Mouse (Mus musculus) bone marrow, adult 2 months (tissue): ENCODE data around the gene Sntb2. TPM values are rescaled to one million over a fixed set of nuclear protein-coding genes. Genes with fewer than 3 reads are reported as not detected.

Experiments
- H3K27ac ChIP-seq: fragments of 200-500 bp; 2 replicates; pipeline ENCODE4 v1.5.1; 2012; ENCODE audit warnings: low read depth, mild to moderate bottlenecking, control low read depth, inconsistent platforms, low read length; ENCODE audit not compliant: control insufficient read depth, poor library complexity, insufficient read depth
- H3K4me1 ChIP-seq: fragments of 200-500 bp; 2 replicates; pipeline ENCODE4 v1.6.1; 2011; ENCODE audit warnings: low read length; ENCODE audit not compliant: control insufficient read depth, insufficient read depth
- H3K4me3 ChIP-seq: fragments of 200-500 bp; replicated peaks from 2 replicates; pipeline ENCODE3; 2011; ENCODE audit warnings: mild to moderate bottlenecking, low read depth, low read length, control low read depth; ENCODE audit not compliant: control insufficient read depth
- CTCF ChIP-seq: fragments of 200-500 bp; IDR thresholded peaks from 2 replicates; pipeline ENCODE4 v1.5.1; 2011; ENCODE audit warnings: low read length, control low read depth; ENCODE audit not compliant: control insufficient read depth, insufficient read depth
- POLR2A ChIP-seq: fragments of 200-500 bp; IDR thresholded peaks from 2 replicates; pipeline ENCODE4 v1.6.1; 2011; ENCODE audit warnings: low read depth, mild to moderate bottlenecking, control low read depth, low read length, borderline replicate concordance; ENCODE audit not compliant: control insufficient read depth
- WGBS: fragments of 180-500 bp; shearing (Covaris S2); methylation state at CpG from one replicate; pipeline ENCODE4 v1.1.7; 2018; 5-methylcytosine and 5-hydroxymethylcytosine counted together
- polyA plus RNA-seq: library from polyadenylated mRNA; stranded (reverse); fragments of >200 nt; gene quantifications from 2 replicates; pipeline ENCODE4 v1.2.4, GENCODE M21; 2011; ENCODE audit warnings: low replicate concordance; ENCODE audit not compliant: missing spikeins, insufficient read depth, insufficient read length

Gene Sntb2
- polyA plus RNA-seq, 1 experiment, result 5.2 TPM

GRCm38 (mm10) chr8:106905727-106906480, 29.6 kb upstream of the Sntb2 start:
- Histone ChIP-seq H3K4me1 (no peaks in the 10 kb centered on the region), H3K27ac (no peak overlapping the region), H3K4me3 (no peak overlapping the region)
- TF ChIP-seq CTCF (peak; percentile 51), POLR2A (no peak)
- WGBS, result 90% methylated on average over 17 of the region's 17 CpGs

GRCm38 (mm10) chr8:106906635-106907034, 28.9 kb upstream of the Sntb2 start:
- WGBS, result 91% methylated on average over 6 of the region's 6 CpGs
- no peaks in the 10 kb centered on the region for H3K4me1 ChIP-seq
- no peak overlapping the region for H3K4me3 ChIP-seq
- TF ChIP-seq CTCF, result no peak
- no peak for TF ChIP-seq POLR2A
- no peak overlapping the region for H3K27ac ChIP-seq

- WGBS, result 82% methylated on average over 6 of the region's 6 CpGs
- Histone ChIP-seq H3K4me1 (no peaks in the 10 kb centered on the region), H3K4me3 (no peak overlapping the region), H3K27ac (no peak overlapping the region)
- TF ChIP-seq POLR2A (no peak), CTCF (no peak)
These were observed 28.1 kb upstream of the Sntb2 start for GRCm38 (mm10) chr8:106907450-106907849.

GRCm38 (mm10) chr8:106908291-106908690, 27.3 kb upstream of the Sntb2 start:
- WGBS, result 86% methylated on average over 7 of the region's 7 CpGs
- Histone ChIP-seq H3K4me1 (no peaks in the 10 kb centered on the region), H3K4me3 (no peak overlapping the region), H3K27ac (no peak overlapping the region)
- no peak for TF ChIP-seq POLR2A
- no peak for TF ChIP-seq CTCF

GRCm38 (mm10) chr8:106913631-106914030, 21.9 kb upstream of the Sntb2 start:
- no peak overlapping the region for H3K4me3 ChIP-seq
- 90% methylated on average over 10 of the region's 10 CpGs for WGBS
- H3K4me1 ChIP-seq, result no peaks in the 10 kb centered on the region
- no peak overlapping the region for H3K27ac ChIP-seq
- TF ChIP-seq CTCF (no peak), POLR2A (no peak)

GRCm38 (mm10) chr8:106919721-106920394, 15.7 kb upstream of the Sntb2 start:
- TF ChIP-seq CTCF (no peak), POLR2A (no peak)
- no peak overlapping the region for H3K4me3 ChIP-seq
- no peak overlapping the region for H3K27ac ChIP-seq
- WGBS, result 87% methylated on average over 8 of the region's 8 CpGs
- H3K4me1 ChIP-seq, result no peaks in the 10 kb centered on the region

GRCm38 (mm10) chr8:106920395-106920741, 15.2 kb upstream of the Sntb2 start:
- no peak overlapping the region for H3K27ac ChIP-seq
- TF ChIP-seq CTCF (no peak), POLR2A (no peak)
- H3K4me1 ChIP-seq, result no peaks in the 10 kb centered on the region
- 89% methylated on average over 5 of the region's 5 CpGs for WGBS
- no peak overlapping the region for H3K4me3 ChIP-seq

GRCm38 (mm10) chr8:106924057-106924456, 11.5 kb upstream of the Sntb2 start:
- Histone ChIP-seq H3K4me3 (no peak overlapping the region), H3K27ac (no peak overlapping the region), H3K4me1 (no peaks in the 10 kb centered on the region)
- 78% methylated on average over 4 of the region's 4 CpGs for WGBS
- TF ChIP-seq POLR2A (no peak), CTCF (no peak)

- Histone ChIP-seq H3K4me3 (no peak overlapping the region), H3K4me1 (no peaks in the 10 kb centered on the region), H3K27ac (no peak overlapping the region)
- TF ChIP-seq POLR2A (no peak), CTCF (no peak)
- 83% methylated on average over 8 of the region's 8 CpGs for WGBS
These were observed 10.6 kb upstream of the Sntb2 start for GRCm38 (mm10) chr8:106924904-106925349.

- H3K4me3 ChIP-seq, result no peak overlapping the region
- no peak overlapping the region for H3K27ac ChIP-seq
- no peaks in the 10 kb centered on the region for H3K4me1 ChIP-seq
- WGBS, result 73% methylated on average over 4 of the region's 4 CpGs
- TF ChIP-seq POLR2A (no peak), CTCF (no peak)
These were observed 10.1 kb upstream of the Sntb2 start for GRCm38 (mm10) chr8:106925446-106925845.
